Mouse (Mus musculus): ENCODE results near the gene Soat2.

DNA sequence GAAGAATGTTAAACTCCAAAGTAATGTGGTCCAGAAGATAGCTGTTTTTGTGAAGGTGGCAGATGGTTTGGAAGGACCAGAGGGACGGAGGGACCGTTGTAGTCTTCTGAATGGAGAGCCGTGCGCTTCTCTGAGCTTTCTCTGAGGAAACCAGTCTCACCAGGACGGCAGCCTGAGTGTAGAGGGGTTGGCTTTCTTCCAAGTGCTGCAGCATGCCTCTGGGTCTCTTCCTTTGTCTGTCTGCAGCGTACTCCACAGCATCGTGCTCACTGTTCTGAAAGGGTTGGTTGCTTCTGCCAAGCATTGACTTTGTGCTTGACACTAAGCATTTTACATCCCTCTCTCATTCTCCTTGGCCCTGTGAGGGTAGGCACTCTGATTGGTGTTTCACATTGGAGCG lies 55.5 kb downstream of the Soat2 start:
- TF ChIP-seq POLR2AphosphoS2 (IDR thresholded peaks at IDR 0.05; ENCODE audit: insufficient read length, low read depth) (no peak), POLR2A (IDR thresholded peaks at IDR 0.05; ENCODE audit: insufficient read length, low read depth) (no peak), TCF12 (IDR thresholded peaks at IDR 0.05; ENCODE audit: insufficient read depth, poor library complexity, severe bottlenecking) (no peak), CEBPB (IDR thresholded peaks at IDR 0.05; ENCODE audit: insufficient read depth, poor library complexity, severe bottlenecking) (no peak), MAX (IDR thresholded peaks at IDR 0.05; ENCODE audit: low read depth) (no peak), USF1 (IDR thresholded peaks at IDR 0.05; ENCODE audit: low read depth) (no peak), MYOG (IDR thresholded peaks at IDR 0.05; ENCODE audit: control insufficient read depth in 1 of 3, insufficient read depth in 1 of 3, insufficient read length in 2 of 3, low read depth in 2 of 3) (no peak), E2F4 (IDR thresholded peaks at IDR 0.05; ENCODE audit: insufficient read depth) (no peak), MYOD1 (IDR thresholded peaks at IDR 0.05; ENCODE audit: control insufficient read depth in 1 of 3, insufficient read length in 2 of 3, low read depth in 2 of 3) (no peak), SRF (IDR thresholded peaks at IDR 0.05; ENCODE audit: control insufficient read depth, insufficient read length, low read depth) (no peak), REST (IDR thresholded peaks at IDR 0.05; ENCODE audit: insufficient read depth, insufficient read length) (no peak), TCF3 (IDR thresholded peaks at IDR 0.05; ENCODE audit: insufficient read length, low read depth) (no peak)
